Mouse (Mus musculus) myocyte (in vitro differentiated cells): ENCODE measurements around the gene Adcy10.

ENCODE experiments used
- CEBPB ChIP-seq: IDR thresholded peaks from 2 replicates; pipeline ENCODE4 v1.6.1; 2011; ENCODE audit warnings: mild to moderate bottlenecking, moderate library complexity; ENCODE audit not compliant: poor library complexity, insufficient read depth, severe bottlenecking
- E2F4 ChIP-seq: IDR thresholded peaks from one replicate; pipeline ENCODE4 v1.6.1; 2011; ENCODE audit warnings: mild to moderate bottlenecking, control low read depth, moderate library complexity; ENCODE audit not compliant: insufficient read depth
- MAX ChIP-seq: IDR thresholded peaks from one replicate; pipeline ENCODE4 v1.6.1; 2011; ENCODE audit warnings: low read depth, mild to moderate bottlenecking, control low read depth
- MYOD1 ChIP-seq, 3 experiments: IDR thresholded peaks; one replicate each; pipeline ENCODE4 v1.6.1; 2011; ENCODE audit warnings: control low read depth in 2 of 3, low read depth in 2 of 3, mild to moderate bottlenecking in 2 of 3, moderate library complexity in 1 of 3; ENCODE audit not compliant: insufficient read length in 2 of 3, control insufficient read depth in 1 of 3
- MYOG ChIP-seq, 3 experiments: IDR thresholded peaks; one replicate each; pipeline ENCODE4 v1.6.1; 2011; ENCODE audit warnings: control low read depth in 2 of 3, low read depth in 2 of 3, mild to moderate bottlenecking in 2 of 3; ENCODE audit not compliant: insufficient read length in 2 of 3, control insufficient read depth in 1 of 3, insufficient read depth in 1 of 3
- POLR2A ChIP-seq: IDR thresholded peaks from one replicate; pipeline ENCODE4 v1.6.1; 2011; ENCODE audit warnings: low read depth, mild to moderate bottlenecking, control low read depth, moderate library complexity; ENCODE audit not compliant: insufficient read length
- POLR2AphosphoS2 ChIP-seq: IDR thresholded peaks from one replicate; pipeline ENCODE4 v1.6.1; 2011; ENCODE audit warnings: low read depth, control low read depth; ENCODE audit not compliant: insufficient read length
- REST ChIP-seq: IDR thresholded peaks from one replicate; pipeline ENCODE4 v1.6.1; 2011; ENCODE audit warnings: mild to moderate bottlenecking, control low read depth, moderate library complexity; ENCODE audit not compliant: insufficient read depth, insufficient read length
- TCF12 ChIP-seq: IDR thresholded peaks from one replicate; pipeline ENCODE4 v1.6.1; 2011; ENCODE audit warnings: mild to moderate bottlenecking, control low read depth; ENCODE audit not compliant: poor library complexity, insufficient read depth, severe bottlenecking
- USF1 ChIP-seq: IDR thresholded peaks from one replicate; pipeline ENCODE4 v1.6.1; 2011; ENCODE audit warnings: low read depth, mild to moderate bottlenecking, control low read depth, moderate library complexity

DNA sequence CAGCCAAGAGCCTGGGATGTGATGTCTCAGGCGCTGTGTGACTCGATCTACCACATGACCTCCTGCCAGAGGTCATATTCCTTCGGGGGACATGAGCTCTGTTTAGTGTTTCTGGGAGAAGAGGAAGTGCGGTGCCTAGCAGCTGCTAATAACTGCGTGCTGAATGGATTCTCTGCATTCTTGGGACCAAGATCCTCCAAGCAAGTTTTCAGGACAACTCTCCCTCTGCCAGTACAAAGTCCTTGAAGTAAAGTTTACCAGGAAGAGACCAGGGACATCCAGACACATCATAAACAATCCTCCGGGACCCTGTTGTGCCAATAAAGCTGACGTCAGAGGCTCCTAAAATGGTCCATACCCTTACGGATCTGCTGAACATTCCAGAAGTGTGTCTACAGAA, 102.9 kb downstream of the Adcy10 start:
- TF ChIP-seq POLR2AphosphoS2 (no peak), TCF12 (no peak), POLR2A (no peak), E2F4 (no peak), USF1 (no peak), MAX (no peak), REST (no peak), CEBPB (no peak), MYOD1 (IDR thresholded peaks at IDR 0.05; ENCODE audit: control insufficient read depth in 1 of 3, insufficient read length in 2 of 3, low read depth in 2 of 3) (no peak), MYOG (IDR thresholded peaks at IDR 0.05; ENCODE audit: control insufficient read depth in 1 of 3, insufficient read depth in 1 of 3, insufficient read length in 2 of 3, low read depth in 2 of 3) (no peak)
